Mouse (Mus musculus) adipocyte (in vitro differentiated cells): ENCODE results near the gene Kcnc1.

Source experiments
- DNase-seq: peaks from one replicate; pipeline ENCODE4 v3.0.0-alpha.2; 2016; ENCODE audit warnings: low spot score

The Kcnc1 gene

GRCm38 (mm10) chr7:46394933-46395332, 1.4 kb upstream of the Kcnc1 start:
- no peak for DNase-seq

DNA sequence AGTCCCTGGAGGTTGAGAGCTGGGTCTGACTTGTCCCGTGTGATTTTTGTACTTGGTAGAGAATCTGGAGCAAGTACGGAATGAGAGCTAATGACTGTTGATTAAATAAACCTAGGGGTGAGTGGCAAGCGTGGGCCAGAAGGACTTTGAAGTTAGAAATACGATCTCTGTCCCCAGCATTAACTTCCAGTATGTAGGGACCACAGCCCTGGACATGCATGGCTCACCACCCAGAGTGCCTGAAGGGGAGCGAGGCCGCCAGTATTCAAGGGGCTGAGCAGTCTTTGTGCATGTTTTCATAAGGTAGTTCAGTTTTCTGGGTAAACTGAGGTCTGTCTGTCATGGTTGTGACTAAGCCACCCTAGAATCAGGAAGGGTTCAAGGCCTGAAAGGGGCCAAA, 726 bp upstream of the Kcnc1 start:
- no peak for DNase-seq

DNA sequence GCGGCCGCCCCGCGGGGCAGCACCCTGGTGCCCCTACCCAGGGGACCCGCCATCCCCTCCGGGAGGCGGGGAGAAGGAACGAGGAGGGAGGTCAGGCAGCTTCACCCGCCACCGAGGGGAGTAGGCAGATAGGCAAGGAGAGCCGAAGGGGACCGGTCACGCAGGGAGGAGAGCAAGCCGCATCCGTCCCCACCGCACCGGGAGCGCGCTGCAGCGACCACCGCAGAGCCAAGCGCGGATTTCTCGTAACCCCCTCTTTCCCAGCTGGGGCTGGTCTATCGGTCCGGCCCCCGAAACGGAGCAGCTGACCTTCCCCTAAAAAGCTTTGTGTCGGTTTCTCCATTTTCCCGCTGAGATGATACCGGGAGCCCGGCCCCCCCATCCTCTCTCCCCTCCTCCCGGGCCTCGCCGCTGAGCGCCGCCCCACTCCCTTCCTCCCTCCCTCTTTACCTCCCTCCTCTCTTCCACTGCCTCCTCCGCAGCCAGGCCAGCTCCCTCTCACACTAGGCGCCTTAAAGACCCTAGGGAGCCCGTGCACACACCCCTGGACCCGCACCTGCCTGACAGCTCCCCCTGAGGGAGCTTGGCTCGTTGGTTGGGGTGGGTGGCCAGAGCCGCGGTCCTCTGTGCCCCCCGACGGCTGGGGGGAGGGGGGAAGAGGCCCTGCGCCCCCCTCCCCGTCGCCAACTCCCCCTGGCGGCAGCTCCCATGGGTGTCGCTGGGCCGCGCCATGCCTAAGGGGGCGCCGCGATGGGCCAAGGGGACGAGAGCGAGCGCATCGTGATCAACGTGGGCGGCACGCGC, 833 bp downstream of the Kcnc1 start:
- no peak for DNase-seq

DNA sequence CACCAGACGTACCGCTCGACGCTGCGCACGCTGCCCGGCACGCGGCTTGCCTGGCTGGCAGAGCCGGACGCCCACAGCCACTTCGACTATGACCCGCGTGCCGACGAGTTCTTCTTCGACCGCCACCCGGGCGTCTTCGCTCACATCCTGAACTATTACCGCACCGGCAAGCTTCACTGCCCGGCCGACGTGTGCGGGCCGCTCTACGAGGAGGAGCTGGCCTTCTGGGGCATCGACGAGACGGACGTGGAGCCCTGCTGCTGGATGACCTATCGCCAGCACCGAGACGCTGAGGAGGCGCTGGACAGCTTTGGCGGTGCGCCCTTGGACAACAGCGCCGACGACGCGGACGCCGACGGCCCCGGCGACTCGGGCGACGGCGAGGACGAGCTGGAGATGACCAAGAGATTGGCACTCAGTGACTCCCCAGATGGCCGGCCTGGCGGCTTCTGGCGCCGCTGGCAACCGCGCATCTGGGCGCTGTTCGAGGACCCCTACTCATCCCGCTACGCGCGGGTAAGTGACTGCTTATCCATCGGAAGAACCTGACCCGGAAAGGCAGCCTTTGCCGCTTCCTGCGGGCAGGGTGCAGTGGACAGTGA, 1.5 kb downstream of the Kcnc1 start:
- no peak for DNase-seq

- DNase-seq: no peak
Measured at GRCm38 (mm10) chr7:46398612-46399011, 2.3 kb downstream of the Kcnc1 start.

- no peak for DNase-seq
Measured at GRCm38 (mm10) chr7:46399676-46400075, 3.4 kb downstream of the Kcnc1 start.

DNA sequence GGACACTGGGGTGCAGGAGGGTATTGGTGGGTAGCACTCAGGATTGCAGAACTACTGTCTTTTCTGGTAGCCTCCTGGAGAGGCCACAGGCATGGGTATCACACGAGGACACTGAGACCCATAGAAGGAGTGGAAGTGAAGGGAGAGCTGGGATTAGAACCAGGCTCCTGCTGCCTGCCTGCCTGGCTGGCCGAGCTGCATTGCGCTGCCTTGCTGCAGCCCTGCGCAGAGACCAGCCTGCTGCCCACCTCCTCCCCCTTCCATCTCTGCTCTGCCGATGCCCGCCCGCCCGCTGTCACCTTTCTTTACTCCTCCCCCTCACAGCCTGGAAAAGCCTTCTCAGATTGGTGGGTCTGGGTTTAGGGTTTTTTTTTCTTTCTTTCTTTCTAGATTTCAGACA, 4.0 kb downstream of the Kcnc1 start:
- DNase-seq: no peak

GRCm38 (mm10) chr7:46401371-46402180, 5.3 kb downstream of the Kcnc1 start:
- DNase-seq: no peak

DNA sequence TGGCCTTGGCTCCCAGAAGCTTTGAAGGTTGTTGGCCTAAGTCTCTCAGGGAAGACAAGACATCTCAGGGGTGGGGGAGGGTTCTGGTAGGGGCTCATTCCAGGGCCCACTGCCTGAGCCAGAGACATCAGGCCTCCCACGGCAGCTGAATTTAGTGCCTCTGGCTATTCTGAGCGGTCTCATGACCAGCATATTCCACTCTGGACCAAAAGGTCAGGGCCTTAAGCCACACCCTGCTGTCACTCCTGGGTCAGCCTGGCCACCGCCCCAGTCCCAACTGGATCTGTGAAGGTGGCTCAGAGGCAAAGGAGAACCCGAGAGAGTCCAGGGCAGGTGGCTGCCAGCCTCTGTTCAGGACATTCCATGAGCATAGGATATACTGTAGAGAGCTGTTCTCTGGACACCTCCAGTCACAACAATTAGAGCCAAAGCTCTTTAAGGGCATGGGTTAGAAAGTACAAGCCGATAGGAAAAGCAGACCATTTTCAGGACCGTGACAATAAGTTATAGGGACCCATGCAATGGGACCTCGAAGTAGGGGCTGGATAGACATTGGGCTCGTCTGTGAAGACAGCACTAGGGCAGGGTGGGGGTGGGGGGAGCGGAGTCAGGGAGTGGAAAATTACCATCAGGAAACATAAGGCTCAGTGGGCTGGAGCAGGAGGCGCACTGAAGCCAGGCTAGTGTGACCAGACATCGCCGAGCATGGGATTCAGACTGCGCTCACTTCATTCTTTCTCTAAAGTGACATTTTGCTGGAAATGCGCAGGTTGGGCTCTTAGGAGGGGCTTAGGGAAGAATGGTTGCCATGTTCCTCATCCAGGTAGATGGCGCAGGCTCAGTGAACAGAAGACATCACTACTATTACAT, 7.6 kb downstream of the Kcnc1 start:
- no peak for DNase-seq

DNA sequence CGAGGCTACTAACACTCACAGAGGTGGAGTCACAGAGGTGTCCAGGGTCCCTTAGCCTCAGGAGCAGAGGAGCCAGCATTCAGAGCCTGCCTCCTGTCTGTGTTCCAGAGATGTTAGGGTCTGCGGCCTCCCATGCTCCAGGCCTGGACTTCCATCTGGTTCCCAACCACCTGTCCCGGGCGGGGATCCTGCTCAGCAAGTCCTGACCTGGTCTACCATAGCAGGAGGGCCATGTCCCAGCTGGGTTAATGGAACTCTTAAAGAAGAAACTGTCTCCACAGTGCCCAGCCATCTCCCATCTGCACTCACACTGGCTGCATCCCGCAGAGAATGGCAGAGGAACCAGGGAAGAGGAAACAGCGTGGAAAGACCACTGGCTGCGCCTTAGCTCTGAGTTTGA, 8.5 kb downstream of the Kcnc1 start:
- DNase-seq: no peak

GRCm38 (mm10) chr7:46408606-46409005, 12.3 kb downstream of the Kcnc1 start:
- DNase-seq: no peak

DNA sequence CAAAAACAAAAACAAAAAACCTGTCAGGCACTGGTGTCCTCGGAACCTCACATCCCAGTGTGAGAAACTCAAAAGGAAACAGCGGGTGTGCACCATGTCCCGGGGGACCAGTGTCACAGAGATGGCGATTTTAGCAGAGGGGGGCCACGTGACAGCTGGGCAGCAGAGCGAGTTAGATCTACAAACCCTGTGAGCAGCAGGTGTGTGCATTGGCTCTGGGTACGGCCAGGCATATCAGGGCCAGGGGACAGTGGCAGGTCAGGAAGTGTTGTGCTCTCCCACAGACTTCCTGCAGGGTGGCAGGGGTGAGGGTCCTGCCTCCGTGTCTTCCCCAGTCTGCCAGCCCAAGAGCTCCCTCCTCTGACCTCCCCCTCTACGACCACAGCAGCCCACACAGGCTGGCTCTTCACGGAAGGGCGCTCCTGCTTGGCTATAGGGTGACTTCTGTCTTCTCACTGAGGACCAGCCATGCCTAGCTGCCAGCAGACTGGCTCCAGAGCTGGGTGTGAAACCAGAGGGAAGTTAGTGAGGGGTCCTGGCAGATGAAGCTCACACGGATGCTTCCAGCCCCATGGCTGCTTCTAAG, 13.0 kb downstream of the Kcnc1 start:
- DNase-seq: no peak

DNA sequence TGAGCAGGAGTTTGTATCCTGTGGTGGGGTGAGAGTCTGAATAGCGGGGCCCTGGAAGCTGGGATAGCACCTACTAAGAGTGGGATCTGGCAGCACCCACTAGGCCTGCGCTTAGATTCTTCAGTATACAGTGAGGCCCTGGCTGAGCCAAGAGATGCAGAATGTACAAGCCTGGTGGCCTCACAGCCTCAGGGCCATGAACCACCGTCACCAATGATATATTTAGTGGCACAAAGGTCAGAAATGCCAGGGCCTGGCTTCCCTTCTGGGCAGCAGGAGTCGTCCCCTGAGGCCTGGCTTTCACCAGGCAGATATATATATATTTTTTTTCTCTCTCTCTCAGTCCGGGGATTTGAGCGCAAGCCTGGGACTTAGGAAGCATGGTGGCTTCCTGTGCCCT, 14.4 kb downstream of the Kcnc1 start:
- no peak for DNase-seq

GRCm38 (mm10) chr7:46412823-46413222, 16.5 kb downstream of the Kcnc1 start:
- DNase-seq: no peak

GRCm38 (mm10) chr7:46413959-46414725, 17.8 kb downstream of the Kcnc1 start:
- no peak for DNase-seq

- no peak for DNase-seq
Measured at GRCm38 (mm10) chr7:46415818-46416425, 19.6 kb downstream of the Kcnc1 start.

GRCm38 (mm10) chr7:46417467-46417866, 21.2 kb downstream of the Kcnc1 start:
- no peak for DNase-seq

GRCm38 (mm10) chr7:46418102-46418622, 21.9 kb downstream of the Kcnc1 start:
- no peak for DNase-seq

GRCm38 (mm10) chr7:46421535-46421934, 25.2 kb downstream of the Kcnc1 start:
- DNase-seq: no peak
